Mouse (Mus musculus): ENCODE results near the gene 1700017B05Rik.

The 1700017B05Rik gene

GRCm38 (mm10) chr9:57272902-57273804 is 10.7 kb upstream of the 1700017B05Rik start:
- DNase-seq (ENCODE audit: low read depth in 2 of 2, low spot score in 2 of 2) = no peak

GRCm38 (mm10) chr9:57271837-57272562 is 9.6 kb upstream of the 1700017B05Rik start:
- no peak for DNase-seq (ENCODE audit: low read depth in 2 of 2, low spot score in 2 of 2)

GRCm38 (mm10) chr9:57271081-57271480 is 8.7 kb upstream of the 1700017B05Rik start:
- no peak for DNase-seq (ENCODE audit: low read depth in 2 of 2, low spot score in 2 of 2)

- DNase-seq (ENCODE audit: low read depth in 2 of 2, low spot score in 2 of 2) = no peak
These were observed 8.0 kb upstream of the 1700017B05Rik start for GRCm38 (mm10) chr9:57270399-57270798.

- no peak for DNase-seq (ENCODE audit: low read depth in 2 of 2, low spot score in 2 of 2)
These were observed 7.0 kb upstream of the 1700017B05Rik start for GRCm38 (mm10) chr9:57269384-57269783.

- DNase-seq (ENCODE audit: low read depth in 2 of 2, low spot score in 2 of 2) = no peak
These were observed 6.2 kb upstream of the 1700017B05Rik start for GRCm38 (mm10) chr9:57268575-57268974.

- DNase-seq (ENCODE audit: low read depth in 2 of 2, low spot score in 2 of 2) = no peak
These were observed 5.7 kb upstream of the 1700017B05Rik start for GRCm38 (mm10) chr9:57268078-57268477.

- no peak for DNase-seq (ENCODE audit: low read depth in 2 of 2, low spot score in 2 of 2)
These were observed 5.0 kb upstream of the 1700017B05Rik start for GRCm38 (mm10) chr9:57267421-57267820.

GRCm38 (mm10) chr9:57265125-57265524 is 2.7 kb upstream of the 1700017B05Rik start:
- no peak for DNase-seq (ENCODE audit: low read depth in 2 of 2, low spot score in 2 of 2)

GRCm38 (mm10) chr9:57262795-57263684 is 628 bp upstream of the 1700017B05Rik start:
- DNase-seq (ENCODE audit: low read depth in 2 of 2, low spot score in 2 of 2) = no peak

- peak; percentile 59 to 65 for DNase-seq (ENCODE audit: low read depth in 2 of 2, low spot score in 2 of 2)
These were observed 898 bp downstream of the 1700017B05Rik start for GRCm38 (mm10) chr9:57261516-57261912.

- DNase-seq (ENCODE audit: low read depth in 2 of 2, low spot score in 2 of 2) = no peak
These were observed 1.5 kb downstream of the 1700017B05Rik start for GRCm38 (mm10) chr9:57260940-57261339.

- peak; percentile 87 to 92 for DNase-seq (ENCODE audit: low read depth in 2 of 2, low spot score in 2 of 2)
These were observed 2.7 kb downstream of the 1700017B05Rik start for GRCm38 (mm10) chr9:57259736-57260135.

GRCm38 (mm10) chr9:57257627-57258026 is 4.8 kb downstream of the 1700017B05Rik start:
- no peak for DNase-seq (ENCODE audit: low read depth in 2 of 2, low spot score in 2 of 2)

- DNase-seq (ENCODE audit: low read depth in 2 of 2, low spot score in 2 of 2) = no peak
These were observed 5.6 kb downstream of the 1700017B05Rik start for GRCm38 (mm10) chr9:57256861-57257260.

GRCm38 (mm10) chr9:57256309-57256708 is 6.1 kb downstream of the 1700017B05Rik start:
- DNase-seq (ENCODE audit: low read depth in 2 of 2, low spot score in 2 of 2) = no peak

- no peak for DNase-seq (ENCODE audit: low read depth in 2 of 2, low spot score in 2 of 2)
These were observed 7.5 kb downstream of the 1700017B05Rik start for GRCm38 (mm10) chr9:57254823-57255495.

- DNase-seq (ENCODE audit: low read depth in 2 of 2, low spot score in 2 of 2) = no peak
These were observed 8.4 kb downstream of the 1700017B05Rik start for GRCm38 (mm10) chr9:57254061-57254460.

- no peak for DNase-seq (ENCODE audit: low read depth in 2 of 2, low spot score in 2 of 2)
These were observed 11.3 kb downstream of the 1700017B05Rik start for GRCm38 (mm10) chr9:57251139-57251538.

GRCm38 (mm10) chr9:57250026-57250425 is 12.4 kb downstream of the 1700017B05Rik start:
- no peak for DNase-seq (ENCODE audit: low read depth in 2 of 2, low spot score in 2 of 2)
